Mouse (Mus musculus): ENCODE measurements at regions not wholly inside any gene's neighbourhood (a gene's known extent, or its start where the extent isn't known, plus 50 kb on each side); places are given as distances from the start of the nearest gene placed in this dataset.

DNA sequence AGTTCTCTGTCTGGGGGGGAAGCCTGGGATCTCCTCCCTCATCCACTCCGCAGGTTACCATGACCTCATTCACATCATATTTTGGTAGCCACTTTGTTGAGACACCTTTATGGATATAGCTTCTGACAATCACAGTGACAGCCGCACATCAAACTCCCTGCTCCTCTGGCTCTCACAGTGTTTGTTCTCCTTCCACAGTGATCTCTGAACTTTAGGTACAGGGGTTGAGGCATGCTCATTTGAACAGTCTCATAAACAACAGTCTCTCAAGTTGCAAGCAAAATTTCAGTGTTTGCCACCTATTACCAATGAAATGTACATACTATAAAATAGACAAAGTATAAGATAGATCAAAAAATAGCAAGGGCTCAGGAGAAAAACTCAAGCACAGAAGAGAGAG is 200.2 kb upstream of the Lyplal1 start:
- WGBS, result 94% methylated on average over 2 of the region's 2 CpGs
- Histone ChIP-seq H3K9ac (no peak overlapping the region), H3K4me1 (replicated peaks; ENCODE audit: control insufficient read depth, insufficient read depth, low read length) (no peaks in the 10 kb centered on the region), H3K4me3 (replicated peaks; ENCODE audit: low read length) (no peak overlapping the region), H3K27ac (no peak overlapping the region), H3K9me3 (ENCODE audit: control insufficient read depth, low read length) (no peaks in the 10 kb centered on the region), H3K36me3 (replicated peaks; ENCODE audit: control insufficient read depth, insufficient read depth) (no peaks in the 10 kb centered on the region), H3K4me2 (replicated peaks) (no peak overlapping the region), H3K27me3 (ENCODE audit: control insufficient read depth, insufficient read depth, low read length) (no peaks in the 10 kb centered on the region)
- ATAC-seq (ENCODE audit: low FRiP score) (no peak), DNase-seq (ENCODE audit: low spot score) (no peak)

DNA sequence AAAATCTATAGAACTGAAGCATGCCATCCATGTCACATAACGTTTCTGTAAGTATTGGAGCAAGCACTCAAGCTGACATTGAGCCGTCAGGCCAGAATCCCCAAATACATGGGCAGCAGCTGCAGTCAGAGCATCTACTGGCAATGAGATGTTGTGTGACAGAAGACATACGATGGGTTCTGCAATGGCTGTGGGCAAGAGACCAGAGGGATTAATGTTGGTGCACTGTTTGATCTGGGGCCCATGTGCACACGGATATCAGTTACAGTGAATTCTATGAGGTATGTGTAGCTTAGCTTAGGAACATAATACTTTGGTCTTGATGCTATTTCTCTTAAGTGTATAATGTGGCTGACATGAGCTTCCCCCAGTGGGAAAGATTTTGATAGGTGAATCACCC is 197.1 kb upstream of the Lyplal1 start:
- no peak overlapping the region for H3K4me3 ChIP-seq (replicated peaks; ENCODE audit: low read length)
- no peak for ATAC-seq (ENCODE audit: low FRiP score)
- H3K4me2 ChIP-seq (replicated peaks), result no peak overlapping the region
- no peak overlapping the region for H3K9ac ChIP-seq
- no peaks in the 10 kb centered on the region for H3K27me3 ChIP-seq (ENCODE audit: control insufficient read depth, insufficient read depth, low read length)
- 82% methylated on average over 4 of the region's 4 CpGs for WGBS
- no peaks in the 10 kb centered on the region for H3K4me1 ChIP-seq (replicated peaks; ENCODE audit: control insufficient read depth, insufficient read depth, low read length)
- DNase-seq (ENCODE audit: low spot score), result no peak
- no peaks in the 10 kb centered on the region for H3K36me3 ChIP-seq (replicated peaks; ENCODE audit: control insufficient read depth, insufficient read depth)
- no peak overlapping the region for H3K27ac ChIP-seq
- no peaks in the 10 kb centered on the region for H3K9me3 ChIP-seq (ENCODE audit: control insufficient read depth, low read length)

DNA sequence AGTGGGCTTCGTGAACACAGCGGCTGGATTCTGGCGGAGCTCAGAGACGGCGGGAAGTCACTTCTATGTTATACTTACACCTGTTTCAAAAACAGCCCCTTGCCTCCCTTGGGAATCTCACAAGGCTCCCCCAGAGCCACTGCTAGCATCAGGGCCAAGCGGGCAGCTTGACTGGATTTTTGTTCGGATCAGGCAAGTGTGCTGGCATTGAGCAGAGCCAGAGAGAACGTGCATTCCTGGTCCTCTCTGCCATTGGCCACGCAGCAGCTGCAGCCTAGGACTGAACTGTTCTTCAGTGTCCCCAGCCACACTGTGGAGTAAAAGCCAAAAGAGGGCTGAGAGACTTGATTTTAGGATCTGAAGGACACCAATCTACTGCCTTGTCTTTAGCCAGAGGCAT is 195.6 kb upstream of the Lyplal1 start:
- Histone ChIP-seq H3K4me1 (replicated peaks; ENCODE audit: control insufficient read depth, insufficient read depth, low read length) (no peaks in the 10 kb centered on the region), H3K4me3 (replicated peaks; ENCODE audit: low read length) (no peak overlapping the region), H3K36me3 (replicated peaks; ENCODE audit: control insufficient read depth, insufficient read depth) (no peaks in the 10 kb centered on the region), H3K4me2 (replicated peaks) (no peak overlapping the region), H3K27ac (no peak overlapping the region), H3K27me3 (ENCODE audit: control insufficient read depth, insufficient read depth, low read length) (no peaks in the 10 kb centered on the region), H3K9ac (no peak overlapping the region), H3K9me3 (ENCODE audit: control insufficient read depth, low read length) (no peaks in the 10 kb centered on the region)
- WGBS, result 93% methylated on average over 9 of the region's 9 CpGs
- ATAC-seq (ENCODE audit: low FRiP score) (no peak), DNase-seq (ENCODE audit: low spot score) (no peak)

DNA sequence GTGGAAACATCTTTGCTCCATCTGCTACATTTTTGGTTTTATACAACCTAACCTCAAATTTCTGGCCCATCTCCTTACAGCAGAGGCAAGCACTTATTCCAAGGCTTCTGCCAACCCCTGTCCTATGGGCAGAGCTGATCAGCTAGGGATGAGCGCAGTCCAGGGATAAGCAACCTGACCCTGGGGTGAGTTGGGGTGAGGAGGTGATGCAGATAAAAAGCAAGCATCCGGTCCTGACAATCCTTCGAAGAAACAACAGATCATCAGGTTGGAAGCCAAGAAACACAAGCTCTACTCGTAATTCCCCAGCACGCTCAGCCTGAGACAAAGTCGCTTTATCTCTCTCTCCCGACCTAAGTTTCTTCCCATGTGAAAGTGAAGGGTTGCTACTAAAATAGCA is 194.9 kb upstream of the Lyplal1 start:
- no peaks in the 10 kb centered on the region for H3K36me3 ChIP-seq (replicated peaks; ENCODE audit: control insufficient read depth, insufficient read depth)
- no peaks in the 10 kb centered on the region for H3K27me3 ChIP-seq (ENCODE audit: control insufficient read depth, insufficient read depth, low read length)
- H3K27ac ChIP-seq, result no peak overlapping the region
- H3K4me1 ChIP-seq (replicated peaks; ENCODE audit: control insufficient read depth, insufficient read depth, low read length), result no peaks in the 10 kb centered on the region
- H3K9ac ChIP-seq, result no peak overlapping the region
- DNase-seq (ENCODE audit: low spot score), result no peak
- no peak overlapping the region for H3K4me2 ChIP-seq (replicated peaks)
- no peak for ATAC-seq (ENCODE audit: low FRiP score)
- no peak overlapping the region for H3K4me3 ChIP-seq (replicated peaks; ENCODE audit: low read length)
- WGBS, result 92% methylated on average over 7 of the region's 7 CpGs
- H3K9me3 ChIP-seq (ENCODE audit: control insufficient read depth, low read length), result no peaks in the 10 kb centered on the region

DNA sequence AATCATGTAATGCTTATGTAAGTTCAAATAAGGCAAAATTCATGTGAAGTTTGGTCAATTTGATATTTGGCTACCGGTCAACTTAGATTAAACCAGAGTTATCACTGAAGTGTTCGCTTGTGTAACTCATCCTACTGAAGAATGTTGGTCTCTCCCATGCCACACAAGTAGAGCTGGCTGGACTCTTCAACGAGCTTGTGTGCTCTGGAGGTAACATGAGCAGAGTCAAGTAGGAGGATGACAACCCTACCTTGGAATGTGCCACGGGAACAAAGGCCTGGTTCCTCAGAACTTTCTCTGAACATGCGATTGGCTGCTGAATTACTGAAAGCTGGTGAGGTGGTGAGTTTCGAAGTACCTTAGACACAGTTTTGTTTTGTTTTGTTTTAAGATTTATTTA is 190.5 kb upstream of the Lyplal1 start:
- Histone ChIP-seq H3K9me3 (ENCODE audit: control insufficient read depth, low read length) (no peaks in the 10 kb centered on the region), H3K27me3 (ENCODE audit: control insufficient read depth, insufficient read depth, low read length) (no peaks in the 10 kb centered on the region), H3K9ac (no peak overlapping the region), H3K36me3 (replicated peaks; ENCODE audit: control insufficient read depth, insufficient read depth) (no peaks in the 10 kb centered on the region), H3K4me1 (replicated peaks; ENCODE audit: control insufficient read depth, insufficient read depth, low read length) (no peaks in the 10 kb centered on the region), H3K4me3 (replicated peaks; ENCODE audit: low read length) (no peak overlapping the region), H3K27ac (no peak overlapping the region), H3K4me2 (replicated peaks) (no peak overlapping the region)
- DNase-seq (ENCODE audit: low spot score) (no peak), ATAC-seq (ENCODE audit: low FRiP score) (no peak)
- WGBS, result 90% methylated on average over 6 of the region's 6 CpGs

DNA sequence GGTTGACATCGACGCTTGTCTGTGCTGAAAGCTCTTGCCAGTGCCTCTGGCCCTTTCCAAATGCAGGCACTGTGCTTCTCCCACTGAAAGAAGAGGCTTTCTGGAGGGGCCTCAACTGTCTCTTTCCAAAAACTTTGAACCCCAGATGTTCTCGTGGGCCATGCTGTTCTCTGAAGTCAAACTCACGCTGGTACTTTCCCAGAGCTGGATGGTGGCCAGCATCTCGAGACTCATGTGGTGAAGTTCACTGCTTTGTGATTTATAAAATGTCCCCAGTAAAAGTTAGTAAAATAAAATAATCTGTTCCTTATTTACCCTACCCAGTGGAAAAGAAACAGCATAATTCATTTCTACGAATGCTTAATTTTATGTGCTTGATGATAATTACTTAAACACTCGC is 180.4 kb upstream of the Lyplal1 start:
- 88% methylated on average over 7 of the region's 7 CpGs for WGBS
- H3K4me1 ChIP-seq (replicated peaks; ENCODE audit: control insufficient read depth, insufficient read depth, low read length), result no peaks in the 10 kb centered on the region
- H3K27me3 ChIP-seq (ENCODE audit: control insufficient read depth, insufficient read depth, low read length), result no peaks in the 10 kb centered on the region
- no peak for ATAC-seq (ENCODE audit: low FRiP score)
- no peak overlapping the region for H3K27ac ChIP-seq
- H3K36me3 ChIP-seq (replicated peaks; ENCODE audit: control insufficient read depth, insufficient read depth), result no peaks in the 10 kb centered on the region
- no peak for DNase-seq (ENCODE audit: low spot score)
- H3K4me3 ChIP-seq (replicated peaks; ENCODE audit: low read length), result no peak overlapping the region
- H3K9me3 ChIP-seq (ENCODE audit: control insufficient read depth, low read length), result no peaks in the 10 kb centered on the region
- H3K4me2 ChIP-seq (replicated peaks), result no peak overlapping the region
- no peak overlapping the region for H3K9ac ChIP-seq

DNA sequence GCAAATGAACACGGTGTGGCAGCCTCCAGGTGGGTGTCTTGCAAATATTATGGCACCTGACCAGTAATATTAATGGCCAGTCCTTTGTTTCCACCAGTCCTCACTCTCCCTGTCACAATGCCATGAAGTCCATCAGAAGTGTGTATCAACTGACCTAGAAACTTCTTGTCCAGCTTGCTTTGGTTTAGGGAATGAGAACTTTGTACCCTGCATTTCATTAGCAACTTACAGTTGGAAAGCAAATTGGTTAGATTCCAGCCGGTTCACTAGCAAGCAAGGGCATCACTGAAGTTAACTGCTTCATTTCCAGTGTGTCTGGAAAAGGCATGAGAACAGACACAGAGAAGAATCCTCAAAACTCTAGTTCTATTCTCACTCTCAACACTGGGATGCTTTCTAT is 178.1 kb upstream of the Lyplal1 start:
- no peak for DNase-seq (ENCODE audit: low spot score)
- ATAC-seq (ENCODE audit: low FRiP score), result no peak
- Histone ChIP-seq H3K27me3 (ENCODE audit: control insufficient read depth, insufficient read depth, low read length) (no peaks in the 10 kb centered on the region), H3K27ac (no peak overlapping the region), H3K4me3 (replicated peaks; ENCODE audit: low read length) (no peak overlapping the region), H3K9ac (no peak overlapping the region), H3K4me1 (replicated peaks; ENCODE audit: control insufficient read depth, insufficient read depth, low read length) (no peaks in the 10 kb centered on the region), H3K36me3 (replicated peaks; ENCODE audit: control insufficient read depth, insufficient read depth) (no peaks in the 10 kb centered on the region), H3K4me2 (replicated peaks) (no peak overlapping the region), H3K9me3 (ENCODE audit: control insufficient read depth, low read length) (no peaks in the 10 kb centered on the region)
- WGBS, result 66% methylated on average over 2 of the region's 2 CpGs

DNA sequence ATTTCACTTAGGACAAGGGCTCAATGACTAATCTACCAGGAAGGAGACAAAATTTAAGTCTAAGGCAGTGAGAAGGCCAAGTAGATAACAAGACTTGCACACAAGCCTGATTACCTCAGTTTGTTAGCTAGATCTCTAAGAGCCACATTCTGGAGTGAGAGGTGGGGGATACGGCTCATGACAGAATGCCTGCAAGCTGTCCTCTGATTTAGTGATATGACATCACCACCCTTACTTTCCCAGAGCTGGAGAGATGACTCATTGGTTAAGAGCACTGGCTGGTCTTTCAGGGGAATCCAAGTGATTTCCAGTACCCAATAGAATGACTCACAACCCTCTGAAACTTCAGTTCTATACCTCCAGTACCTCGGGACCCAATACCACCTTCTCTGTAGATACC is 177.5 kb upstream of the Lyplal1 start:
- Histone ChIP-seq H3K27ac (no peak overlapping the region), H3K9ac (no peak overlapping the region), H3K4me2 (replicated peaks) (no peak overlapping the region), H3K4me1 (replicated peaks; ENCODE audit: control insufficient read depth, insufficient read depth, low read length) (no peaks in the 10 kb centered on the region), H3K9me3 (ENCODE audit: control insufficient read depth, low read length) (no peaks in the 10 kb centered on the region), H3K4me3 (replicated peaks; ENCODE audit: low read length) (no peak overlapping the region), H3K36me3 (replicated peaks; ENCODE audit: control insufficient read depth, insufficient read depth) (no peaks in the 10 kb centered on the region), H3K27me3 (ENCODE audit: control insufficient read depth, insufficient read depth, low read length) (no peaks in the 10 kb centered on the region)
- whole genome bisulfite sequencing, result 87% methylated on average over 2 of the region's 2 CpGs
- DNase-seq (ENCODE audit: low spot score) (no peak), ATAC-seq (ENCODE audit: low FRiP score) (no peak)

DNA sequence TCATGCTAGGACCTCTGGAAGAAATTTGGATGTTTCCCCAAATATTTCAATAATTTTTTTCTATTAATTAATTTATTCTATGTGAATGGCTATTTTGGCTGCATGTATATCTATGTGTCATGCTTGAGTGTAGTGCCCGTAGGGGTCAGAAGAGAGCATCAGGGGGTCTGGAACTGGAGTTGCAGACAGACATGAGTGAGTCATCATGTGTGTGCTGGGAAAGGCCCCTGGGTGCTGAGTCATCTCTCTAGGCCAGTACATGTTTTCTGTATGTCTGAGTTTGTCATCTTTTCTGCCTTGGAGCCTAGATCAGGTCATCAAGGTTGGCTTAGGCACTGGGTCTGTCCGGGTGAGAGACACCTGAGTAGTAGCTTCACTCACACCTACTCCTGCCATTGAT is 172.0 kb upstream of the Lyplal1 start:
- H3K36me3 ChIP-seq (replicated peaks; ENCODE audit: control insufficient read depth, insufficient read depth), result no peaks in the 10 kb centered on the region
- no peak overlapping the region for H3K4me3 ChIP-seq (replicated peaks; ENCODE audit: low read length)
- no peaks in the 10 kb centered on the region for H3K9me3 ChIP-seq (ENCODE audit: control insufficient read depth, low read length)
- H3K4me2 ChIP-seq (replicated peaks), result no peak overlapping the region
- H3K4me1 ChIP-seq (replicated peaks; ENCODE audit: control insufficient read depth, insufficient read depth, low read length), result no peaks in the 10 kb centered on the region
- 91% methylated on average over 2 of the region's 2 CpGs for WGBS
- H3K9ac ChIP-seq, result no peak overlapping the region
- ATAC-seq (ENCODE audit: low FRiP score), result no peak
- no peak overlapping the region for H3K27ac ChIP-seq
- no peak for DNase-seq (ENCODE audit: low spot score)
- H3K27me3 ChIP-seq (ENCODE audit: control insufficient read depth, insufficient read depth, low read length), result no peaks in the 10 kb centered on the region

DNA sequence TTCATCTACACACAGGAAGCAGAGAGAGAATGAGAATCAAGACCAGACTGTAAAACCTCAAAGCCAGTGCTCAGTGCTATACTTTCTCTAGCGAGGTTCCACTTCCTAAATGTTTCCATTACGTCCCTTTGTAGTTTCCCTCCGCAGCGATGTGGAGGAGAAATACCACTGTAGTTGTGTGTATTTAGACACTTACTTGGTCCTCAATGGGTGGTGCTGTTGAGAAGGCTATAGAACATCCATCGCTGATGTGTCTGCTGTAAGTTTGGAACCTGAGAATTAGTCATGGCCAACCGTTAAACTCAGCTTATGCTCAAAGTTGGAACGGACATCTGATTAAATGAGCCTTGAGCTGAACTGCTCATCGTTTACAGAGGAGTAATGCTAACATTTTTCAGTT is 170.7 kb upstream of the Lyplal1 start:
- no peaks in the 10 kb centered on the region for H3K9me3 ChIP-seq (ENCODE audit: control insufficient read depth, low read length)
- ATAC-seq (ENCODE audit: low FRiP score), result no peak
- WGBS, result 91% methylated on average over 8 of the region's 8 CpGs
- H3K27me3 ChIP-seq (ENCODE audit: control insufficient read depth, insufficient read depth, low read length), result no peaks in the 10 kb centered on the region
- no peak overlapping the region for H3K4me3 ChIP-seq (replicated peaks; ENCODE audit: low read length)
- no peaks in the 10 kb centered on the region for H3K4me1 ChIP-seq (replicated peaks; ENCODE audit: control insufficient read depth, insufficient read depth, low read length)
- no peaks in the 10 kb centered on the region for H3K36me3 ChIP-seq (replicated peaks; ENCODE audit: control insufficient read depth, insufficient read depth)
- DNase-seq (ENCODE audit: low spot score), result no peak
- no peak overlapping the region for H3K9ac ChIP-seq
- no peak overlapping the region for H3K27ac ChIP-seq
- H3K4me2 ChIP-seq (replicated peaks), result no peak overlapping the region
